Mouse (Mus musculus) cerebellum, adult 2 months (tissue): ENCODE results near the gene Trib2. TPM values are rescaled to one million over a fixed set of nuclear protein-coding genes. Genes with fewer than 3 reads are reported as not detected.
A peak's percentile ranks its signal among the peaks of the same experiment; 100 is the strongest.

Experiments used
- DNase-seq, 2 experiments: peaks; one replicate each; pipeline ENCODE4 v3.0.0; 2021
- H3K27ac ChIP-seq: fragments of 200-500 bp; 2 replicates; pipeline ENCODE4 v1.5.1; 2012; ENCODE audit warnings: low read length, control low read depth, inconsistent platforms; ENCODE audit not compliant: insufficient read depth
- H3K27me3 ChIP-seq: fragments of 200-500 bp; 2 replicates; pipeline ENCODE4 v1.6.1; 2012; ENCODE audit warnings: inconsistent platforms, mild to moderate bottlenecking, low read length, moderate library complexity; ENCODE audit not compliant: control insufficient read depth, insufficient read depth
- H3K4me1 ChIP-seq: fragments of 200-500 bp; 2 replicates; pipeline ENCODE4 v1.6.1; 2011; ENCODE audit warnings: low read length; ENCODE audit not compliant: control insufficient read depth, insufficient read depth
- H3K4me3 ChIP-seq: fragments of 200-500 bp; replicated peaks from 2 replicates; pipeline ENCODE3; 2011; ENCODE audit warnings: mild to moderate bottlenecking, low read depth, low read length, control low read depth; ENCODE audit not compliant: insufficient read depth
- CTCF ChIP-seq: fragments of 200-500 bp; IDR thresholded peaks from 2 replicates; pipeline ENCODE4 v1.5.1; 2011; ENCODE audit warnings: low read depth, mild to moderate bottlenecking, control low read depth, low read length, moderate library complexity, borderline replicate concordance; ENCODE audit not compliant: insufficient read depth
- POLR2A ChIP-seq: fragments of 200-500 bp; IDR thresholded peaks from 2 replicates; pipeline ENCODE4 v1.6.1; 2011; ENCODE audit warnings: low read length, control low read depth, borderline replicate concordance; ENCODE audit not compliant: insufficient read depth
- WGBS: fragments of 180-500 bp; shearing (Covaris S2); methylation state at CpG from one replicate; pipeline ENCODE4 v1.1.7; 2018; 5-methylcytosine and 5-hydroxymethylcytosine counted together
- polyA plus RNA-seq: library from polyadenylated mRNA; depleted of rRNA; stranded (reverse); fragments of >200 nt; gene quantifications from 2 replicates; pipeline ENCODE4 v1.2.3, GENCODE M21; 2012

Trib2 gene
- polyA plus RNA-seq, 1 experiment: 29.1 TPM

DNA sequence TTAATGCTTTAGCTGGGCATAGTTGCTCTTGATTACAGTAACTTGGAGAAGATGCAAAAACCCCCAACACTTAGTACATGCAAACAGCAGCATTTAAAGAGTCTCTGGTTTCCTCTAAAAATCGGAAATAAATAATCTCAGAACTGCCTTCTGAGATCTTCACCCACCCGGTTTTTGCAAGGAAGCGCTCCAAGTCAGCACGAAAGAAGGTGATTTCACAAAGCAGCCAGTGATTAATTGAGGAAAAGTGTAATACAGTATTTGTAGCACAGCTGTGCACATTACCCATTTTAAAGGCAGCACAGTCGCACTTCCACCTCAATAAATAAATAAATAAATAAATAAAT is 2.9 kb downstream of the Trib2 start:
- WGBS: 22% methylated on average over 5 of the region's 5 CpGs
- no peak for TF ChIP-seq POLR2A
- no peak for TF ChIP-seq CTCF
- H3K27me3 ChIP-seq: peaks cover 7% of the 10 kb centered on the region; the same call in 1 of the 2 replicates
- no peak overlapping the region for H3K27ac ChIP-seq
- no peak for DNase-seq
- H3K4me3 ChIP-seq: peak overlapping the region; percentile 34
- H3K4me1 ChIP-seq: no peaks in the 10 kb centered on the region

DNA sequence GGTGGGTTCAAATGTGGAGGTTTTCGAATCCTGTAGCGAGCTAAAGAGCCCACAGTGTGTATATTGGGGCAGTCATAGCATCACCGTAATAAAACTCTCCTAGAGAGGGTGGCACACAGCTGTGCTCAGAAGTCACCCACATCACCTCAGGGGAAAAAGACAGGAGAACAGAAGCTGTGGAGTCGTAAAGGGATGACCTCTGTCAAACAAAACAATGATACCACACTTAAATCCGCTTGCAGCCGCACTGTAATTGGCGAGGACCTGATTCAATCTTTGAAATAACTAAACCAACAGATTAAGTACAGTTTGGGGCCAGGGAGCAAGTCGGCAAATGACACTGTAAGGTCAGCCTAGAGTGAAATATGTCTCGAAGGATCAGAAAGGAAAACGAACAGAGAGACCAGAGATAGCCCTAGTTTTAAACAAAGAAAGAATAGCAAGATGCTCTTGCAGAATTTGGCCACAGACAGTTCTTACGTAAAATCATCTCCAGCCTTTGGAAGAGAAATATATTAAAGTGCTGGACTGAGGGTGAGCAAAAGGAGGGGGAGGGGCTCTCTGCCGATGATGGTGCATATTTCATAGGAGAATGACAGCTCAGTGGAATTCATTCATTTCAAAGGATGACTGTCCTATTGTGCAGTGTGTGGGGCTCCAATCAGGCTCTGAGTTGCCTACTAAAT is 3.4 kb downstream of the Trib2 start:
- H3K4me1 ChIP-seq: no peaks in the 10 kb centered on the region
- WGBS: 46% methylated on average over 12 of the region's 12 CpGs
- peak in 1 of 2 experiments; percentile 18 for DNase-seq

GRCm38 (mm10) chr12:15812139-15812962 is 4.4 kb downstream of the Trib2 start:
- no peak for DNase-seq
- Histone ChIP-seq H3K4me3 (no peak overlapping the region), H3K27ac (peak overlapping the region; percentile 34; the same call in 1 of the 2 replicates), H3K4me1 (no peaks in the 10 kb centered on the region), H3K27me3 (peaks cover 7% of the 10 kb centered on the region; the same call in 1 of the 2 replicates)
- TF ChIP-seq CTCF: no peak
- TF ChIP-seq POLR2A: no peak
- WGBS: 84% methylated on average over 6 of the region's 6 CpGs

More for the DNA sequence above, 3.4 kb downstream of the Trib2 start:
- Histone ChIP-seq H3K4me3 (no peak overlapping the region), H3K27me3 (peaks cover 7% of the 10 kb centered on the region; the same call in 1 of the 2 replicates), H3K27ac (no peak overlapping the region)
- TF ChIP-seq CTCF (no peak), POLR2A (no peak)

DNA sequence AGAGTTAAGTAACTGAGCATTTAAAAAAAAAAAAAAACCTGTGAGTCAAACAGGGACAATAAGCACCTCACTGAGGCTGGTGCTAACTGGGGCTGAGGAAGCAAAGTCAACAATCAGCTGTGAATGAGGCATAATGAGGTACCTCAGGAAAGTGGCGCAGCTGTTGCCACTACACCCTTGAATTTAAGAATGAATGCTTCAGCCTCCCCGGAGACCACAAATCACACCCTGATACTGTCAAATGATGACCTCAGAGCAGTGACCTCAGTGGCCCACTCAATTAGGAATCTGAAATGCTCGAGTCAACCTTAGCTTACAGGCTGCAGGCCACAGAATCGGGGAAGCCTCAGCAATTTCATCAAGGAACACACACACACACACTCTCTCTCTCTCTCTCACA is 5.0 kb downstream of the Trib2 start:
- WGBS: 78% methylated on average over 4 of the region's 4 CpGs
- peaks cover 7% of the 10 kb centered on the region; the same call in 1 of the 2 replicates for H3K27me3 ChIP-seq
- peak overlapping the region; percentile 34; the same call in 1 of the 2 replicates for H3K27ac ChIP-seq

GRCm38 (mm10) chr12:15810926-15811325 is 5.8 kb downstream of the Trib2 start:
- peaks cover 7% of the 10 kb centered on the region; the same call in 1 of the 2 replicates for H3K27me3 ChIP-seq
- no peak overlapping the region for H3K4me3 ChIP-seq
- 77% methylated on average over 7 of the region's 7 CpGs for WGBS
- no peaks in the 10 kb centered on the region for H3K4me1 ChIP-seq
- H3K27ac ChIP-seq: no peak overlapping the region; the same call in 1 of the 2 replicates
- TF ChIP-seq CTCF: no peak
- TF ChIP-seq POLR2A: no peak
- no peak for DNase-seq

More for the DNA sequence above, 5.0 kb downstream of the Trib2 start:
- Histone ChIP-seq H3K4me1 (no peaks in the 10 kb centered on the region), H3K4me3 (no peak overlapping the region)
- no peak for DNase-seq
- no peak for TF ChIP-seq POLR2A
- TF ChIP-seq CTCF: no peak

- WGBS: 68% methylated on average over 7 of the region's 7 CpGs
- Histone ChIP-seq H3K27ac (0 out of 2 replicates have a peak overlapping the region, but pooled peaks have one; percentile 23), H3K4me3 (no peak overlapping the region), H3K27me3 (peaks cover 4% of the 10 kb centered on the region; the same call in 1 of the 2 replicates), H3K4me1 (no peaks in the 10 kb centered on the region)
- TF ChIP-seq POLR2A: no peak
- no peak for TF ChIP-seq CTCF
- no peak for DNase-seq
Measured at GRCm38 (mm10) chr12:15809657-15810056, 7.1 kb downstream of the Trib2 start.

GRCm38 (mm10) chr12:15809249-15809648 is 7.5 kb downstream of the Trib2 start:
- Histone ChIP-seq H3K27ac (0 out of 2 replicates have a peak overlapping the region, but pooled peaks have one; percentile 23), H3K27me3 (peaks cover 3% of the 10 kb centered on the region; the same call in 1 of the 2 replicates), H3K4me1 (no peaks in the 10 kb centered on the region), H3K4me3 (no peak overlapping the region)
- TF ChIP-seq POLR2A (no peak), CTCF (no peak)
- WGBS: 89% methylated on average over 4 of the region's 4 CpGs
- DNase-seq: no peak
